Mouse (Mus musculus): ENCODE measurements at regions not wholly inside any gene's neighbourhood (a gene's known extent, or its start where the extent isn't known, plus 50 kb on each side); places are given as distances from the start of the nearest gene placed in this dataset.

GRCm38 (mm10) chr13:85863745-85864144 lies 183.0 kb downstream of the Cox7c start:
- H3K4me3 ChIP-seq: no peak overlapping the region
- H3K4me1 ChIP-seq: no peaks in the 10 kb centered on the region
- no peaks in the 10 kb centered on the region for H3K27me3 ChIP-seq
- H3K27ac ChIP-seq: no peak overlapping the region
- no peaks in the 10 kb centered on the region for H3K36me3 ChIP-seq (ENCODE audit: poor library complexity, severe bottlenecking)
- no peak overlapping the region for H3K9ac ChIP-seq
- ATAC-seq: peak; percentile 78; the same call in 1 of the 2 replicates
- no peaks in the 10 kb centered on the region for H3K9me3 ChIP-seq (replicated peaks)
- no peak overlapping the region for H3K4me2 ChIP-seq
- 80% methylated on average over 2 of the region's 2 CpGs for WGBS

- Histone ChIP-seq H3K4me1 (no peaks in the 10 kb centered on the region), H3K4me2 (no peak overlapping the region)
Observed at GRCm38 (mm10) chr13:85848276-85848675, 198.4 kb downstream of the Cox7c start.

GRCm38 (mm10) chr13:85829894-85830293 lies 216.8 kb downstream of the Cox7c start:
- H3K9me3 ChIP-seq (replicated peaks): no peaks in the 10 kb centered on the region
- no peak overlapping the region for H3K27ac ChIP-seq
- no peak overlapping the region for H3K4me3 ChIP-seq
- H3K4me1 ChIP-seq: no peaks in the 10 kb centered on the region
- no peak overlapping the region for H3K4me2 ChIP-seq
- ATAC-seq: no peak
- H3K27me3 ChIP-seq: no peaks in the 10 kb centered on the region
- no peak overlapping the region for H3K9ac ChIP-seq
- WGBS: 87% methylated on average over 1 of the region's 1 CpGs
- H3K36me3 ChIP-seq (ENCODE audit: poor library complexity, severe bottlenecking): no peaks in the 10 kb centered on the region

More at GRCm38 (mm10) chr13:85848276-85848675, 198.4 kb downstream of the Cox7c start:
- Histone ChIP-seq H3K4me3 (no peak overlapping the region), H3K9ac (no peak overlapping the region), H3K9me3 (replicated peaks) (no peaks in the 10 kb centered on the region), H3K27ac (no peak overlapping the region), H3K27me3 (no peaks in the 10 kb centered on the region), H3K36me3 (ENCODE audit: poor library complexity, severe bottlenecking) (no peaks in the 10 kb centered on the region)
- ATAC-seq: no peak

Data from forebrain, embryonic 13.5 days (tissue).